Mouse (Mus musculus): Measurements from ENCODE around the gene Ipo7.
"Not testable (repeated sequence)": the region's sequence is repeated elsewhere in the genome, so short reads cannot be mapped to it uniquely, and the experiment has no call there.

Gene Ipo7

GRCm38 (mm10) chr7:110018117-110018630, at the start of gene Ipo7:
Gene Ipo7, plus strand, starts transcription at chr7:110018274.
- DNase-seq: peak; percentile 94 to 95

GRCm38 (mm10) chr7:109968924-109969450, 49.1 kb upstream of the Ipo7 start:
- DNase-seq: no peak

- no peak for DNase-seq
Observed at GRCm38 (mm10) chr7:109969542-109969941, 48.5 kb upstream of the Ipo7 start.

- no peak for DNase-seq
Observed at GRCm38 (mm10) chr7:109975966-109976715, 41.9 kb upstream of the Ipo7 start.

GRCm38 (mm10) chr7:109977131-109977530, 40.9 kb upstream of the Ipo7 start:
- DNase-seq: not testable (repeated sequence)

- DNase-seq: not testable (repeated sequence)
Observed at GRCm38 (mm10) chr7:109984608-109985007, 33.5 kb upstream of the Ipo7 start.

GRCm38 (mm10) chr7:109985661-109986132, 32.4 kb upstream of the Ipo7 start:
- DNase-seq: no peak

GRCm38 (mm10) chr7:109986133-109986669, 31.9 kb upstream of the Ipo7 start:
- DNase-seq: peak; percentile 100

GRCm38 (mm10) chr7:109986775-109987174, 31.3 kb upstream of the Ipo7 start, which contains the start of gene Tmem41b:
Gene Tmem41b, minus strand, starts transcription at chr7:109986929.
- peak in 1 of 2 experiments; percentile 18 for DNase-seq

- DNase-seq: no peak
Observed at GRCm38 (mm10) chr7:109991286-109991685, 26.8 kb upstream of the Ipo7 start.

GRCm38 (mm10) chr7:109993157-109993959, 24.7 kb upstream of the Ipo7 start:
- peak; percentile 42 to 72 for DNase-seq

GRCm38 (mm10) chr7:109998388-109998787, 19.7 kb upstream of the Ipo7 start:
- no peak for DNase-seq

GRCm38 (mm10) chr7:110002092-110002491, 16.0 kb upstream of the Ipo7 start:
- no peak for DNase-seq

GRCm38 (mm10) chr7:110002968-110003367, 15.1 kb upstream of the Ipo7 start:
- DNase-seq: peak; percentile 46 to 60

- DNase-seq: no peak
Observed at GRCm38 (mm10) chr7:110005976-110006375, 12.1 kb upstream of the Ipo7 start.

GRCm38 (mm10) chr7:110006471-110007195, 11.4 kb upstream of the Ipo7 start:
- DNase-seq: no peak

- no peak for DNase-seq
Observed at GRCm38 (mm10) chr7:110008513-110008912, 9.6 kb upstream of the Ipo7 start.

GRCm38 (mm10) chr7:110009084-110009483, 9.0 kb upstream of the Ipo7 start:
- DNase-seq: no peak

- no peak for DNase-seq
Observed at GRCm38 (mm10) chr7:110011417-110011816, 6.7 kb upstream of the Ipo7 start.

- no peak for DNase-seq
Observed at GRCm38 (mm10) chr7:110014272-110014671, 3.8 kb upstream of the Ipo7 start.

- DNase-seq: peak; percentile 57 to 65
Observed at GRCm38 (mm10) chr7:110018631-110019482, 783 bp downstream of the Ipo7 start.

Data from lung, adult 18-20 months (tissue).